Mouse (Mus musculus) intestine, postnatal 0 days (tissue): ENCODE data around the gene Siglec1. TPM values are rescaled to one million over a fixed set of nuclear protein-coding genes. Genes with fewer than 3 reads are reported as not detected.

Source experiments
- ATAC-seq: fragments of 200-750 bp; cut with Nextera tagmentation; 2 replicates; pipeline ENCODE4 v1.8.0; 2017; ENCODE audit warnings: mild to moderate bottlenecking, moderate TSS enrichment, moderate library complexity
- H3K27ac ChIP-seq: fragments of 300-500 bp; sonication (generic); 2 replicates; pipeline ENCODE4 v1.5.1; 2014; ENCODE audit warnings: mild to moderate bottlenecking, low read depth, low read length, moderate library complexity
- H3K27me3 ChIP-seq: fragments of 300-500 bp; sonication (generic); replicated peaks from 2 replicates; pipeline ENCODE4 v1.6.1; 2014; ENCODE audit warnings: low read length, mixed read lengths; ENCODE audit not compliant: control insufficient read depth, insufficient read depth
- H3K36me3 ChIP-seq: fragments of 300-500 bp; sonication (generic); 2 replicates; pipeline ENCODE4 v1.6.1; 2014; ENCODE audit warnings: mild to moderate bottlenecking, moderate library complexity; ENCODE audit not compliant: control insufficient read depth, insufficient read depth
- H3K4me1 ChIP-seq: fragments of 300-500 bp; sonication (generic); replicated peaks from 2 replicates; pipeline ENCODE4 v1.6.1; 2014; ENCODE audit warnings: antibody characterized with exemption, low read length, mixed read lengths; ENCODE audit not compliant: control insufficient read depth, insufficient read depth
- H3K4me2 ChIP-seq: fragments of 300-500 bp; sonication (generic); replicated peaks from 2 replicates; pipeline ENCODE4 v1.6.1; 2014; ENCODE audit warnings: low read depth, mild to moderate bottlenecking, moderate library complexity
- H3K4me3 ChIP-seq: fragments of 300-500 bp; sonication (generic); 2 replicates; pipeline ENCODE4 v1.5.1; 2014; ENCODE audit warnings: low read depth, low read length
- H3K9ac ChIP-seq: fragments of 300-500 bp; sonication (generic); 2 replicates; pipeline ENCODE4 v1.6.1; 2014; ENCODE audit warnings: mild to moderate bottlenecking, low read depth, low read length
- H3K9me3 ChIP-seq: fragments of 300-500 bp; sonication (generic); 2 replicates; pipeline ENCODE4 v1.6.1; 2016; ENCODE audit warnings: mixed run types; ENCODE audit not compliant: control insufficient read depth
- CTCF ChIP-seq: sonication (generic); IDR thresholded peaks from 2 replicates; pipeline ENCODE4 v1.5.1; 2016; ENCODE audit warnings: low read depth, mild to moderate bottlenecking, control low read depth, antibody characterized with exemption, moderate library complexity
- WGBS: fragments of 180-500 bp; shearing (Covaris S2); extraction: QIAGEN DNeasy Blood & Tissue Kit; methylation state at CpG from one replicate; pipeline ENCODE4 v1.1.7; 2014; 5-methylcytosine and 5-hydroxymethylcytosine counted together
- polyA plus RNA-seq: library from polyadenylated mRNA; unstranded; fragments of >200 nt; fragmentation: Nextera tagmentation; extraction: Ambion mirVana; gene quantifications from 2 replicates; pipeline ENCODE4 v1.2.1, GENCODE M21; 2015

Gene Siglec1
- polyA plus RNA-seq, 1 experiment from 2014 or later, result 0.20 TPM

DNA sequence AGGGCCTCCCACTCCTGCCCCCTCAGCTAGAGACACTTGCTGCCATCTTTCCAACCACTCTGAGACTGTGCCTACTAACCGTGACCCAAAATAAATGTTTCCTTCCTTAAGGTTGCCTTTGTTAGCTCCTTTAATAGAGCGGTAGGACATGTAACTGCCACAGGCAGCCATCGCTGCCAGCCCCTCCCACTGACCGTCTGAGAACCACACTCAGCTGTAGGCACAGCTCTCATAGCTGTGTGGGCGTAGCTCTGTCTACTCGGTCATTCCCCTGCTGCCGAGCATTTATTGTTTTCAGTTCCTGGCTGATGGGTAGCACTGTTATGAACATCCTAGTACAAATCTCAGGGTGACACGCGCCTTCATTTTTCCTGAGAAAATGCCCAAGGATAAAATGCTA, 20.2 kb downstream of the Siglec1 start:
- Histone ChIP-seq H3K4me2 (no peak overlapping the region), H3K4me1 (no peaks in the 10 kb centered on the region), H3K9ac (no peak overlapping the region), H3K4me3 (no peak overlapping the region), H3K27ac (no peak overlapping the region), H3K36me3 (no peaks in the 10 kb centered on the region), H3K27me3 (peaks cover 9% of the 10 kb centered on the region), H3K9me3 (no peaks in the 10 kb centered on the region)
- 63% methylated on average over 9 of the region's 9 CpGs for WGBS
- no peak for TF ChIP-seq CTCF
- no peak for ATAC-seq

DNA sequence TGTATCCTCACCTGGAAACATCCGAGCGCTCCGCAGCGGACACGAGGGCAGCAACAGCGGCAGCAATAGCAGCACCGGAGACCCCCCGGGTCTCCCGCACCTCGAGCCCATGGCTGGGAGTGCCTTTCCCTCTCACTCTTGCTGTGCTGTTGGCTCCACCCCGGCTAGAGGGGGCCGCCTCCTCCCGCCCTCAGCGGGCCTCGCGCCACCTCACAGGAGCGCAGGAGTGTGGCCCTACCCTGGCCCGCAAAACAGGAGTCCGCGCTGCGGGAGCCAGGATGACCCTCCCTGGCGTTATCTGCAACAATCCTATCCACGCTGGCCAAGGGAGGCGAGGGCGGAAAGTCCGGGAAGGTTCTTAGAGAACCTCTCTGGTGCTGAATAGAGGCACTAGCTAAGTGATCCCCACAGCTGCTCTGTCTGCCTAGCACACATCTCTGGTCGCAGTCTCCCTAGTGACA, 23.1 kb downstream of the Siglec1 start, which contains the start of gene Adam33:
Gene Adam33, minus strand, starts transcription at position 411 of the 461 bp plus-strand sequence.
- WGBS, result 4% methylated on average over 26 of the region's 27 CpGs
- Histone ChIP-seq H3K4me1 (no peaks in the 10 kb centered on the region), H3K9ac (no peak within 1 kb of the TSS), H3K4me2 (peak within 1 kb of the TSS; percentile 57), H3K4me3 (peak within 1 kb of the TSS; percentile 14), H3K9me3 (no peaks in the 10 kb centered on the region), H3K36me3 (no peaks in the 10 kb centered on the region), H3K27me3 (peaks cover 9% of the 10 kb centered on the region), H3K27ac (no peak within 1 kb of the TSS)
- no peak for ATAC-seq
- TF ChIP-seq CTCF, result no peak

DNA sequence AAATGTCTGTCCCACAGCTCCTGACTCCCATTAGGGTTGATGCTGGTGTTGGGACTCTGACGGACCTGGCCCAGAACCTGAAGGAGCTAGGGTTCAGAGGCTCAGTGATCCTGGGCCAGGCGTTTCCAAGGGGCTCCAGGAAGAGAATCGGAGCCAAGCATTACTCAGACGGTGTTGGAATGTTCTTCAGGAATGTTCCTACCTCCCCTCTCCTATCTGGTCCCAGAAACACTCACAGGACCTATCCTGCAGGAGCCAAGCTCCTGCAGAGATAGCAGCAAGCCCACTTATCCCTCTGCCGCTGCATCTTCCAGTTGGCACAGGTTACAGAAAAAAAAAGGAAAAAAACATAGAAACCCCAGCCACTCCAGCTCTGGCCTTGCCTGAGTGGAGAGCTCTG, 25.0 kb downstream of the Siglec1 start:
- no peak for TF ChIP-seq CTCF
- WGBS, result 53% methylated on average over 5 of the region's 5 CpGs
- Histone ChIP-seq H3K4me3 (no peak overlapping the region), H3K9me3 (no peaks in the 10 kb centered on the region), H3K4me2 (no peak overlapping the region), H3K9ac (no peak overlapping the region), H3K27ac (no peak overlapping the region), H3K36me3 (no peaks in the 10 kb centered on the region), H3K27me3 (peaks cover 9% of the 10 kb centered on the region), H3K4me1 (no peaks in the 10 kb centered on the region)
- ATAC-seq, result no peak

DNA sequence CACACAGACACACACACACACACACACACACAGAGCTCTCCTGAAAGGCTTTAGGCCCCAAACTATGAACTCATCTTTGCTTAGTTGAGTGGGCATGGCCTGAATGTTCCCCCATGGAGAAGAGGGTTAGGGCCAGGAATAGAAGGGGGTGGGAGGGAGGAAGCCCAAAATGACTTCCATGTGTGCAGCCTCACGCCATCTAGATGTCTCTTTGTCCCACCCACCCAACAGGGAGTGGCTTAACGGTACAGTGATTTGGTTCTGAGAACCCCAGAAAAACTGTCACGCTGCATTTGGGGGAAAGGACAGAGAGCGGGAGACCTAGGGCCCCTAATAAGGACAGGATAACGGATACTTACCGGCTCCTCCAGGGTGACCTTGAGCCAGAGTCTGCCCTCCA, 25.8 kb downstream of the Siglec1 start:
- no peak for TF ChIP-seq CTCF
- H3K9me3 ChIP-seq, result no peaks in the 10 kb centered on the region
- H3K27me3 ChIP-seq, result peaks cover 12% of the 10 kb centered on the region
- H3K4me1 ChIP-seq, result no peaks in the 10 kb centered on the region
- no peak overlapping the region for H3K4me2 ChIP-seq
- H3K9ac ChIP-seq, result no peak overlapping the region
- H3K4me3 ChIP-seq, result no peak overlapping the region
- ATAC-seq, result no peak
- H3K27ac ChIP-seq, result no peak overlapping the region
- no peaks in the 10 kb centered on the region for H3K36me3 ChIP-seq
- 74% methylated on average over 6 of the region's 6 CpGs for WGBS

DNA sequence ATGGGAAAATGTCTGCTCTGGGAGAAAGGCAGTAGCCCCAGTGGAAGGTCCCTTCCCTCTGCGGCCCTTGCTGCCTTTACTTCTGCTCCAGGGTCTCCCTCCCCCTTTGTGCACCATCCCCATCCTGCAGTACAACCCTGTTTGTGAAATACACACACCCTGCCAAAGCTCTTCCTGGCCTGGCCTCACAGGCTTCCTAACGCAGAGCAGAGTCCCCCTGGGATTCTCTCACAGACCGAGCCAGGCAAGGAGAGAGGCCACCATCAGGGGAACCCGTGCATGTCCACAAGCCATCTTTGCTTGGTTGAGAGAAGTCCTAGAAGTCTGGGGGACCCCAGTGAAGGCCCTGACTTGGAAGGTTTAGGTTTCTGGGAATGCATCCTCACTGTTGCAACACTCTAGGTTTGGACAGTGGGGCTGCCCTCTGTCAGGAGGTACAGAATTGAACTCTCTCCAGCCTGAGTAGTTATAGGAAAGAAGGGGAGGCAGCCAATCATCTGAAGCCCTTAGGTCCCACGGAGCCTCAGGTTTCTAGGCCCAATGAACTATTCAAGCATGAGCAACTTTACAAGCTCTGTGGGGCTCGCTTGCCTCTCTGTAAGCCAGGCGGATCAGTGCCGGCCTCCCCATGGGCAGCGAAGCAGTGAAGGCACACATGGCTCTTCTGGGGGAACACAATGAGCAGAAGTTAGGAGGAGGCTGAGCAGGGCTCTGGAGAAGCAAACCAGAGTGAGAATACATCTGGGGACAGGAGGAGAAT, 26.6 kb downstream of the Siglec1 start:
- no peak for ATAC-seq
- peaks cover 20% of the 10 kb centered on the region for H3K27me3 ChIP-seq
- no peaks in the 10 kb centered on the region for H3K36me3 ChIP-seq
- no peak overlapping the region for H3K4me2 ChIP-seq
- H3K27ac ChIP-seq, result no peak overlapping the region
- no peak for TF ChIP-seq CTCF
- no peak overlapping the region for H3K9ac ChIP-seq
- no peaks in the 10 kb centered on the region for H3K9me3 ChIP-seq
- no peak overlapping the region for H3K4me3 ChIP-seq
- H3K4me1 ChIP-seq, result no peaks in the 10 kb centered on the region
- 78% methylated on average over 9 of the region's 9 CpGs for WGBS

DNA sequence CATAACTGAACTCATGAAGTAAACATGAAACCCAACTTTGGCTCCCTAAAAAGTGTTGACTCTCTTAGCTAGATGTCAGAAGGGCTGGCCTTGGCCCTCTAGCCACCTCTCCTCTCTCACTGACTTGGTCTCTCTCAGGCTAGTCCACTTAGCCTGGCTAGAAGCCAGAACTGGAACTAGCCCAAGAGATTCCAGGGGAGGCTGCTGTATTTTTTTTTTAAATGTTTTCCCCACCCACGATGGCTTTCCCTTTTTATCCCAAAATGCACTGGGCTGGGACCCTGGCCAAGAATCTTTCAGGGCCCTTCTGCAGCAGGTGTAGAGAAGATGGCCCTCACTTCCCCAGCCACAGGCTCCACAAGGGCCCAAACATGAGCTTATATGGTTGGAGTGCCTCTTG, 27.2 kb downstream of the Siglec1 start:
- Histone ChIP-seq H3K4me2 (no peak overlapping the region), H3K27ac (no peak overlapping the region), H3K9ac (no peak overlapping the region), H3K4me1 (no peaks in the 10 kb centered on the region), H3K9me3 (no peaks in the 10 kb centered on the region), H3K36me3 (no peaks in the 10 kb centered on the region), H3K27me3 (peaks cover 23% of the 10 kb centered on the region), H3K4me3 (no peak overlapping the region)
- no peak for TF ChIP-seq CTCF
- 39% methylated on average over 1 of the region's 1 CpGs for WGBS
- ATAC-seq, result no peak
